Mouse (Mus musculus) hindbrain, embryonic 16.5 days (tissue): Measurements from ENCODE around the gene Dock11. TPM values are rescaled to one million over a fixed set of nuclear protein-coding genes. Genes with fewer than 3 reads are reported as not detected.

Source experiments
- ATAC-seq: fragments of 200-750 bp; cut with Nextera tagmentation; 2 replicates; pipeline ENCODE4 v1.8.0; 2017; ENCODE audit warnings: moderate TSS enrichment, moderate library complexity
- H3K27ac ChIP-seq: fragments of 300-500 bp; sonication (generic); 2 replicates; pipeline ENCODE4 v1.5.1; 2014; ENCODE audit warnings: low read depth, mild to moderate bottlenecking, control low read depth, low read length, moderate library complexity
- H3K27me3 ChIP-seq: fragments of 300-500 bp; sonication (generic); replicated peaks from 2 replicates; pipeline ENCODE4 v1.6.1; 2014; ENCODE audit warnings: low read length; ENCODE audit not compliant: control insufficient read depth, insufficient read depth
- H3K36me3 ChIP-seq: fragments of 300-500 bp; sonication (generic); 2 replicates; pipeline ENCODE4 v1.6.1; 2014; ENCODE audit warnings: mild to moderate bottlenecking, low read length, moderate library complexity, mixed read lengths; ENCODE audit not compliant: control insufficient read depth, insufficient read depth
- H3K4me1 ChIP-seq: fragments of 300-500 bp; sonication (generic); 2 replicates; pipeline ENCODE4 v1.6.1; 2014; ENCODE audit warnings: low read depth, low read length; ENCODE audit not compliant: control insufficient read depth, insufficient read depth
- H3K4me2 ChIP-seq: fragments of 300-500 bp; sonication (generic); 2 replicates; pipeline ENCODE4 v1.6.1; 2014; ENCODE audit warnings: mild to moderate bottlenecking, low read length, control low read depth, moderate library complexity
- H3K4me3 ChIP-seq: fragments of 300-500 bp; sonication (generic); 2 replicates; pipeline ENCODE4 v1.5.1; 2014; ENCODE audit warnings: mild to moderate bottlenecking, low read length, control low read depth, moderate library complexity
- H3K9ac ChIP-seq: fragments of 300-500 bp; sonication (generic); 2 replicates; pipeline ENCODE4 v1.6.1; 2014; ENCODE audit warnings: low read depth, mild to moderate bottlenecking, control low read depth, low read length, moderate library complexity
- H3K9me3 ChIP-seq: fragments of 300-500 bp; sonication (generic); 2 replicates; pipeline ENCODE4 v1.6.1; 2014; ENCODE audit warnings: mild to moderate bottlenecking, low read length, moderate library complexity; ENCODE audit not compliant: control insufficient read depth
- WGBS: fragments of 180-500 bp; shearing (Covaris S2); extraction: QIAGEN DNeasy Blood & Tissue Kit; methylation state at CpG from one replicate; pipeline ENCODE4 v1.1.7; 2014; 5-methylcytosine and 5-hydroxymethylcytosine counted together
- polyA plus RNA-seq: library from polyadenylated mRNA; unstranded; fragments of >200 nt; fragmentation: Nextera tagmentation; extraction: Ambion mirVana; gene quantifications from 2 replicates; pipeline ENCODE4 v1.2.1, GENCODE M21; 2015

Gene Dock11
- polyA plus RNA-seq, 1 experiment from 2014 or later = 9.9 TPM

- 16% methylated on average over 29 of the region's 51 CpGs for WGBS
- peak; percentile 89 for ATAC-seq
- H3K9me3 ChIP-seq = no peaks in the 10 kb centered on the region
Observed at GRCm38 (mm10) chrX:36111622-36112421, 223.2 kb downstream of the Dock11 start, which contains the start of gene Il13ra1. Gene Il13ra1 (plus strand): TSS chrX:36112110.

GRCm38 (mm10) chrX:36112422-36112750, 223.8 kb downstream of the Dock11 start:
- Histone ChIP-seq H3K4me1 (no peaks in the 10 kb centered on the region), H3K4me2 (peak overlapping the region; percentile 78), H3K4me3 (peak overlapping the region; percentile 56), H3K27me3 (no peaks in the 10 kb centered on the region), H3K9me3 (no peaks in the 10 kb centered on the region), H3K9ac (peak overlapping the region; percentile 71), H3K27ac (no peak overlapping the region), H3K36me3 (no peaks in the 10 kb centered on the region)
- no peak; the same call in none of the 2 replicates for ATAC-seq
- 18% methylated on average over 9 of the region's 9 CpGs for WGBS

More at GRCm38 (mm10) chrX:36111622-36112421, 223.2 kb downstream of the Dock11 start, which contains the start of gene Il13ra1:
- H3K4me2 ChIP-seq = peak within 1 kb of the TSS; percentile 78
- H3K4me1 ChIP-seq = no peaks in the 10 kb centered on the region
- peak within 1 kb of the TSS; percentile 71 for H3K9ac ChIP-seq
- H3K27me3 ChIP-seq = no peaks in the 10 kb centered on the region
- H3K36me3 ChIP-seq = no peaks in the 10 kb centered on the region
- H3K27ac ChIP-seq = no peak within 1 kb of the TSS
- peak within 1 kb of the TSS; percentile 56 for H3K4me3 ChIP-seq

- H3K27ac ChIP-seq = no peak overlapping the region
- H3K9ac ChIP-seq = no peak overlapping the region
- no peak for ATAC-seq
- 82% methylated on average over 4 of the region's 4 CpGs for WGBS
- H3K4me3 ChIP-seq = no peak overlapping the region
- no peaks in the 10 kb centered on the region for H3K36me3 ChIP-seq
- no peak overlapping the region for H3K4me2 ChIP-seq
- H3K9me3 ChIP-seq = no peaks in the 10 kb centered on the region
- H3K4me1 ChIP-seq = no peaks in the 10 kb centered on the region
- H3K27me3 ChIP-seq = no peaks in the 10 kb centered on the region
Observed at GRCm38 (mm10) chrX:36115171-36115570, 226.5 kb downstream of the Dock11 start.

Other genes starting within 250 kb of the Dock11 start
- 7.9 and 8.9 TPM in 2 replicates for gene Il13ra1, start 223.3 kb downstream of the Dock11 start, polyA plus RNA-seq